Mouse (Mus musculus): ENCODE measurements around the gene Pnrc2.

The Pnrc2 gene

GRCm38 (mm10) chr4:135870227-135871023 lies 3.2 kb downstream of the Pnrc2 start:
- no peak for DNase-seq (ENCODE audit: low spot score)

DNA sequence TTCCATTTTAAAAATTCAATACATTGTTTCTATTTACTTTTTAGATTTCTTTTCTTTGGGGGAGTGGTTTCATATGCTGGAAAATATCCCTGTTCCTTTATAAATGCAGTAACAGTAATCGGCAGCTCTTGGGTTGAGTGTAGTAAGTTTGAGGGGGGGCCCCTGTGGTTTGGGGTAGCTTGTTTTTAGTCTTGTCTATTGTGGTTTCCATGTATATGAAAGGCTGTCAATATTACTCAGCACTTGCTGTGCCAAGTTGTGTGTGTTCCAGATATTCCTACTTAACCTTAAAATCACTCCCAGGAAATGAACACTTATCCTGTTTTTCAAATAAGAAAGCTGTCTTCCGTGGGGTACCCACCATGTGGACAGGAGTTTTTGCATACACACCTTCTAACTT lies 4.7 kb downstream of the Pnrc2 start:
- DNase-seq (ENCODE audit: low spot score), result no peak

- DNase-seq (ENCODE audit: low spot score), result no peak
Observed at GRCm38 (mm10) chr4:135857597-135858186, 16.0 kb downstream of the Pnrc2 start.

DNA sequence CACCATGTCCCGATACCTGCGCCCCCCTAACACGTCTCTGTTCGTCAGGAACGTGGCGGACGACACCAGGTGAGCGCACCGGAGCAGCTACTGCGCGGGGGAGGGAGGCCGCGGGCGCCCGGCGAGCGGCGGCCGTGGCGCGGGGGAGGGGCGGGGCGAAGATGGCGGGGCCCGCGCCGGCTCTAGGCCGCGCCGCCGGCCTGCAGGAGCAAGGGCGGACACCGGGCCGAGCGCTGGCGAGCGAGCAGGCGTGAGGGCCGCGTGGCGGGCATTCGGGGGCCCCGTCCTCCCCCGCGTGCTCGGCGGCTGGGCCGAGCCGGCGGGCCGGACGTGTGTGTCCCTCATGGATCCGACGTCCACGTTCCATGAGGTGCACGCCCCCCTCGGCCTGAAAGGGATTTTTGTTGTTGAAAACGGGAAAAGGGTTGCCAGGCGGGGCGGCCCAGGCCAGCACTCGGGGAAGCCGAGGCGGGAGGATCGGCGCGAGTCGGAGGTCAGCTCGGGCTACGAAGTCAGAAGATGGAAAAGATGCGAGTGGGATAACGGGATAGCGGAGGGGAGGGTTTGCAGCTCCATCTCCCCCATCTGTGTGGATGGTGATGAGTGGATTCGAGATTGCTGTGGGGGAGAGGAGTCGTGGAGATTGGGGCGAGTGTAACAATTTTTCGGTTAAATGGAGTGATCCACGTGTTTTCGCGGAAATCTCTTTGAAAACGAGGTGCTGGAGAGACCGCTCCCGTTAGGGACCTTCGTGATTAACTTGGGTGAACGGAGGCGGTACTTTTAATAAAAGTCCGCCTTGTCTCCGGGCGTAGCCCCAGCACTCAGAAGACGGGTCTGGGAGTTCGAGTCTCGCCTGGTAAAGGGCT lies 17.2 kb downstream of the Pnrc2 start:
- DNase-seq (ENCODE audit: low spot score), result peak; percentile 66

GRCm38 (mm10) chr4:135855536-135856222 lies 18.0 kb downstream of the Pnrc2 start, which contains the start of gene Srsf10:
Gene Srsf10 (plus strand): TSS chr4:135855747.
- DNase-seq (ENCODE audit: low spot score), result peak; percentile 97

DNA sequence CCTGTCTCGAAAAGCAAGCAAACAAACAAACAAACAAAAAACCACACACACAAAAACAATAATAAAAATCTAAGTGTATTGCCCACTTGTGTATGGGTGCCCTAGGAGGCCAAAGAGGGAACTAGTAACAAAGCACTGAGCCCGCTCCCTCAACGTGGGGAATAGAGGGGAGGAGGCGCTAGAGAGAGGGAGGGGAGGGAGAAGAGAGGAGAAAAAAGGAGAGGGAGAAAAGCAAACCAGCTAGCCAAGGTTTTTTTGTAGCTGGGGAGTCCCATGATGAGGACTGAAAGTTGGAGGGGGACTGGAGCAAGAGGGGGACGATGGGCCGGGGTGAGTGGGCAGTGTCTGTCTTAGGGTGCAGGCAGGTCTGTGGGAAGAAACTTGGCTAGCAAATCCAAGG lies 18.6 kb downstream of the Pnrc2 start:
- DNase-seq (ENCODE audit: low spot score), result no peak

DNA sequence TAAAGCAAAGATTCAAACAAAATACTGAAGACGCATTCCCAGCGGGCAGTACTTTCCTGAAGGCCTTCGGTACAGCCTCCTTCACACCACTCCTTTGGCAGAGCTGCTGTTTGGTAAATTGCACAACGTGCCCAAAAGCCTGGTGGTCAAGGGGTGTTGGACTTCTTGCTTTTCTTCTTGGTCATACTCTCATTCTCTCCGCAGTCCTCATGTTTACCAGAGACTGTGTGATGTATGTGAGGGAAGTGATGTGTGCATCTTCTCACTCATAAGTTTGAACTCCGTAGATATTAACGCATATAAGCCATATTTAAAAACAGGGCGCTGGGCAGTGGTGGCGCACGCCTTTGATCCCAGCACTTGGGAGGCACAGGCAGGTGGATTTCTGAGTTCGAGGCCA lies 19.0 kb downstream of the Pnrc2 start:
- DNase-seq (ENCODE audit: low spot score), result no peak

DNA sequence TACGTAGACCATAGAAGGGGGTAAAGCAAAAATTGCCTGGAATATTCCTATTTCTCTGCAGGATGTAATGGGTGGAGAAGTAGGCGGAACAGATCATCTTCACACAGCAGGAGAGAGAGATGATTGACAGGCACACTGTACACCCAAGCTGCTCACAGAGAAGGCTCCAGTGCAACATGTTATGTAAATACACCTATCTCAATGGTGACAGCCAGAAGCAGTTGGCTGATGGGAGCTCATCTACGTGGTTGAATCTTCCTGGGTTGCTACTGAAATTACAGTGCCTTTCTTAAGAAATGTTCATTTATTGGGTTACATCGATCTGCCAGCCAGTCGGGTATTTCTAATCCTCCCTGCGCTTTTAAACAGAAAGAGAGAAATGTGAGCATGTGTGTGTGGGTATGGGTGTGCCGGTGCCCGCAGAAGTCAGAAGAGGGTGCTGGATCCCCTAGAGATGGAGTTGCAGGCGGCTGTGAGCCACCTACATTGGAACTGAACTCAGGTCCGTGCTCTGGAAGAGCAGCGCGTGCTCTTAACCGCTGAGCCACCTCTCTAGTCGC lies 19.6 kb downstream of the Pnrc2 start:
- no peak for DNase-seq (ENCODE audit: low spot score)

DNA sequence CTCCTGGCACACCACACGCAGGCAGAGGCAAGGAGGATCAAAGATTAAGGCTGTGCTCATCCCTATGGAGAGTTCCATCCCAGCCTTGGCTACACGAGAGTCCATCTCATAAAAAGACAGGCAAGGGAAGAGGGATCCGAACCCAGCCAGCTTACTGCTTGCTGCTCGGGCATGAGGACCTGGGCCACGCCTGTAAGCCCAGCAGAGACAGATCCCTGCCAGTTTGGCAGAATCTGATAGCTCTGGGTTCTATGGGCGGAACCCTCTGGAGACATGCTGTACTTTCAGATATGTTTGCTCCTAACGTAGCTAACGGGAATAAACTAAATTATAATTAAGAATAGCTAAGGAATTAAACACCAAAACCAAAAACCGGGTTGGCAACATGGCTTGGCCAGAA lies 21.7 kb downstream of the Pnrc2 start:
- DNase-seq (ENCODE audit: low spot score), result peak; percentile 79

- no peak for DNase-seq (ENCODE audit: low spot score)
Observed at GRCm38 (mm10) chr4:135850411-135851095, 23.1 kb downstream of the Pnrc2 start.

- DNase-seq (ENCODE audit: low spot score), result no peak
Observed at GRCm38 (mm10) chr4:135847581-135847980, 26.1 kb downstream of the Pnrc2 start.

- no peak for DNase-seq (ENCODE audit: low spot score)
Observed at GRCm38 (mm10) chr4:135844400-135844799, 29.2 kb downstream of the Pnrc2 start.

DNA sequence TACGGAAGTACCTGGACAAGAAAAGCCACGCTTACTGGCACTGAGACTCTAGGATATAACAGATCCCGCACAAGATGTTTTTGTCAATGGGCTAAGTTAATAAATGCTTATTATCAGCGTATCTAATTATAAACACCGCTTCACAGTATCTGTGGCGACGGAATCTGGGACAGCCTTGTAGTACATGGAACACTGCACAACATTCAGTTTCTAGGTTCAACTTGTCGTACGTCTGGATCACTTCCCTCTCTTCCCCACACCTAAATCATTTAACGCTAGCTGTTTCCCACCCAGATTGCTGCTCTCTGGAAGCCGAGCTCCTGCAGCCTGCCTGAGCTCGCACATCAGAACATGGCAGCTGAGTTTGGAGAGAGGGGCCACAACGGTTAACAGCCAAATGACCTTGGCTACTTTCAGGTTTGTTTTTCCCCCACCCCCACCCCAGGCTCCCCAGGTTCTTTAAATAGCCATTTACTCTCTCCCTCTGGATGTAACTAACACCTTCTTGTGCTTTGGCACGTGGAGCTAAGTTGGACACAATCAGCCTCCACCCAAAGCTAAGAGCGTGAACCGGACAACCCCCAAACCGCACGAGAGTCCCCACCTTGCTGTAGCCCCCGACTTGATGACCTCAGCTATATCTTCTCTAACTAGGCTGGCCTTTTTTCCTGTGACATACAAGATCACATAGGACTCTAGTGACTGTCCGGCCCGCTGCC lies 34.2 kb downstream of the Pnrc2 start:
- no peak for DNase-seq (ENCODE audit: low spot score)

DNA sequence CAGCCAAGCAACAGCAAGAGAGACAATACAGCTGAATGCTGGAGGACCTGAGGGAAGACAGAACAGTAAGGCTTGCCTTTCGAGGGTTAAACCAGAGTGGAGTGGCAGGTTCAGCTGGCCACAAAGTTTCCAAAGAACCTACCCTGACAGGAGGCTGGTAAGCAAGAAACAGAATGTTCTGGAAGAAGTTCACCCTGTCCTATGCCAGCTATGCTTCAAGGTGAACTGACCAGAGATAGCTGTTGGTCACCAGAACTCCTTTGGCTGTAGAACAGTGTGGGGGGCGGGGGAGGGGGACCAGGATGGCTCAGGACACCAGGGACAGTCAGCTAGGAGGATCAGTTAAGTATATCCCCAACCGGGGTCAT lies 34.7 kb downstream of the Pnrc2 start:
- no peak for DNase-seq (ENCODE audit: low spot score)

- DNase-seq (ENCODE audit: low spot score), result no peak
Observed at GRCm38 (mm10) chr4:135834124-135834717, 39.4 kb downstream of the Pnrc2 start.

DNA sequence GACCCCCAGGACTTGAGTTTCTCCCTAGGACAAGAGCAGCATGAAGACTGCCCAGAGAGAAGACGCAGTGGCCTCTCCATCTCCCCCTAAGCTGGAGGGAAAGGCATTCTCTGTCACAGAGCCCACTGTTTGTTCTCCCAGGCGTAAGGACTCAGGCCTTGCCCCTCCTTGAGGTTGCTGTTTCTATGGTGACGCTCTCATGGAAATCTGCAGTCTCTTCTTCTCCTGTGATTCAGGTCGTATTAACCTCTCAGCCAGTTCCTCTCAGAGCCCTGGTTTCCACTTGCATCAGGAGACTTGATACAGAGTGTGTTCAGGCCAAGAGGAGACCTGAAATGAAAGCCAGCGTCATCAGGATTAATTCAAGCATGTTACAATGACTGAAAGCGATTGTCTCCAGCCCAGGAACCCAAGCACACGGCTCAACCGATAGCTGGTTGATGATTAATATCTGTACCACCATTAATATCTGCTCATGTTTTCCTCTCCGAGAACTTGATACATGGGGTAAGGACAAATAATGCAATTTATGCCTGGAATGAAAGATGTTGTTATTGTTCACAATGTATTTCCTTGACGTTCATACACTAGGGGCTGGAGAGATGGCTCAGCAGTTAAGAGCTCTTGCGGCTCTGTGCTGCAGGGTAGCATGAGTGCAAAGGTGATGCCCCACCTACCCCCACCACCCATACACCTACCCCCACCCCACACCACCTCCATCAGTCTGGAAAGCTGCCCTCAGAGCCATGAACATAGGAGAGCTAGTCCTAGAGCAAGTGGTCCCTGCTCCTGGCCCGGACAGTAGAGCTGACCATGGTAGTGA lies 40.1 kb downstream of the Pnrc2 start:
- no peak for DNase-seq (ENCODE audit: low spot score)

DNA sequence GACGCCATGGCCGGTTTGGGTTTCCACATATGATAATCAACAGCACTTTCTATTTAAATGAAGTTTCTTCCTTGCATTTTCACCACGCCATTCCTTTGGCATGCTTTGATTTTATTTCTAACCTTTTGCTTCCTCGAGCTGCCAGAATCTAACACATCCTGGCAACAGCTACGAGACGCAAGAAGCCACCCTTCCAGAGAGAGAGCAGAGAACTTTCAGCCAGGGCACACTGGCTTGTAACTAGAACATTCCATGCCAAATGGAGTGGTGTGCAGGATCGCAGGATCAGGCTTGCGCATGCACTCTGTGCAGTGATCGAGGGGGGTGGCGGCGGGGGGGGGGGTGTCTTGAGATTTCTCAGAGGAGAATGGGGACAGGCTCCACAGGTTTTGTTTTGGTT lies 41.6 kb downstream of the Pnrc2 start:
- DNase-seq (ENCODE audit: low spot score), result no peak

DNA sequence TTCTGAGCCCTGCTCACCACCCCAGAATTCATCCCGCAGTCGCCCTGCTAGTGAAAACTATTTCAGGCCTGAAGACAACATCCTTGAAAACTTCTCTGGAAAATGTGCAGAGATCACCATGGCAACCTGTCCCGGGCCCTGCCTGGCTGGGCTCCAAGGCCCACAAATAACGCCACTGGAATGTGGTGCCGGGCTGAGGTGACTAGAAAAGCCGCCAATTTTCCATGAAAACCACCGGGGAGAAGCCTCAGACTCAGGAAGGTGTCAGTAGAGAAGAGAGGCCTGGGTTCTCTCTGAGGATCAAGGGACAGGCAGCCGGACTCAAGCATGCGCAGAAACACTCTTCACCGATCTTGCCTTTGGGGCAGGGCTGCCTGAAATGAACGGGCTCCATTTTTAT lies 45.2 kb downstream of the Pnrc2 start:
- no peak for DNase-seq (ENCODE audit: low spot score)

GRCm38 (mm10) chr4:135824254-135824653 lies 49.4 kb downstream of the Pnrc2 start:
- DNase-seq (ENCODE audit: low spot score), result no peak

Data from c-Kit-positive CD71-positive TER-119-positive erythroid progenitor cells, embryonic 14.5 days (primary cell).